Mouse (Mus musculus): ENCODE data around the gene Lhpp.

DNA sequence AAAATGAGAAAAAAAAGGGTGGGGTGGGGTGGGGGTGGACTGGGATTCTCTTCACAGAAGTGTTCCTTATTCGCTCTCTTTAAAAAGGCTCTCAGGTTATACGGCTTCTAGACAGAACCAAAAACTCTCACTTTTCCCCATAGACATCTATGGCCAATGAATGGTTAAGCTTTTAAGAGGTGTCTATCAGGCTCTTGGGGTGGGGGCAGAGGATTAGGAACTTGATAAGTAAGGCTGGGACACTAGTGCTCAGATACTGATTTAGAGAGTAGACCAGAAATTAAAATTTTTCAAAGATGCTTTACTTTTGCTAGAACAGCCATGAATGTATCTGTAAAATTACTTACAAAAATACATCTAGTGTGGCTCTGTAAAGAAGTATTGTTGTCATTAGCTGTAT is 16.1 kb upstream of the Lhpp start:
- TF ChIP-seq CTCF (IDR thresholded peaks at IDR 0.05; ENCODE audit: insufficient read depth, low read depth, low read length) (no peak), POLR2A (IDR thresholded peaks at IDR 0.05; ENCODE audit: insufficient read depth, low read depth, low read length) (no peak)
